Mouse (Mus musculus) lung, postnatal 0 days (tissue): ENCODE data around the gene Hacd3.

Experiments used
- CTCF ChIP-seq: IDR thresholded peaks from 2 replicates; pipeline ENCODE4 v1.5.1; 2016; ENCODE audit warnings: antibody characterized with exemption, mild to moderate bottlenecking
- EP300 ChIP-seq: IDR thresholded peaks from 2 replicates; pipeline ENCODE4 v1.6.1; 2016; ENCODE audit warnings: antibody characterized with exemption, mild to moderate bottlenecking, control low read depth

GRCm38 (mm10) chr9:65018588-65019121, 2.8 kb downstream of the Hacd3 start:
- no peak for TF ChIP-seq CTCF
- no peak for TF ChIP-seq EP300
